Mouse (Mus musculus): ENCODE data around the gene Hoxb5.

Hoxb5 gene

DNA sequence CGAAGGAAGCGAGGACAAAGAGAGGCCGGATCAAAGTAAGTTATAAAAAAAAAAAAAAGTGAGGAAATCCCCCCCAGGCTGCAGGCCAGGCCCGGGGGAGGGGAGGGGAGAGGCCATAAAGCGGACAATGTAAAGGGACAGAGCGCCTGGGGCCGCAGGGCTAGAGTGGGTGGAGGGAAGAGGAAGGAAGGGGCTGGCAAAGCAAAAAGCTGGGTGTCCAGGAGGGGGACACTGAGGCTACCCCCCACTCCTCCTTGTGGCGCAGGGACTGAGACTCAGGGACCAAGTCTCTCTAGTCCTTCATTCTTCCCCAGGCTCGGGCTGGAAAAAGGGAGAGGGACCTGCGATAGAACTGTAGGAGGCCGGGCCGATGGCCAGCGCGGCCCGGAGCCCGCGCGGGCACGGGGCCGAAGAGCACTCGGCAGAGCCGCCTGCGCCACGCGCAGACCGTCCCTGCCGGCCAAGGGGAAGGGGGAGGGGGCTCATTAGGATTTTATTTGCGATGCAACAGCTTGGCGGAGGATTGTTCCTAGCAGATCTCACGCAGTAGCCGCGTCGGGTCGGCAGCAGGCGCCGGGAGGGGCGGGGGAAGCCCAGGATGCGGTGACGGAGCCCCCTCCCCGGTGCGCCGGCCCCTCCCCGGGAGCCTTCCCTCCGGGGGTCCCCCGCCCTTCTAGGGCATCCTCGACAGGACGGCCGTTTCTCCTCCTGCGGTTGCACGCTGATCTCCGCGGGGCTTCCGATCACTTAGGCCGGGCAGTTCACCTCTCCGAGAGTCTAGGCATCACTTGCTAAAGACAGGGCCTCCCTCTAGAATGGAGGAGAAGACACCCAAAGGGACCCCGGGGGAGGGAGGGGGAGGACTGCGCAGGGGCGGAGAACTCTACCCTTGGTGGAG, 30.9 kb upstream of the Hoxb5 start:
- DNase-seq (ENCODE audit: low read depth), result no peak

DNA sequence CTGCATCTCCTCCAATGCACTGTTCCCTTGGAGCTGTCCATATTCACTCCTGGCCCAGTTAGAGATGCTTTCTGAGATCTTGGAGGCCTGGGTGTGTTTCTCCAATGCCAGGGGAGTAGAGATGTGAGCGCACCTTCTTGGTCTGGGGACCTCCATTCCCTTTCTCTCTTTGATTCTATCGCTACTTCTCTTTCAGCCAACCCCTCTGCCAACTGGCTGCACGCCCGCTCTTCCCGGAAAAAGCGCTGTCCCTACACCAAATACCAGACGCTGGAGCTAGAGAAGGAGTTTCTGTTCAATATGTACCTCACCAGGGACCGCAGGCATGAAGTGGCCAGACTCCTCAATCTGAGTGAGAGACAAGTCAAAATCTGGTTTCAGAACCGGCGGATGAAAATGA, 28.7 kb upstream of the Hoxb5 start:
- DNase-seq (ENCODE audit: low read depth), result no peak

DNA sequence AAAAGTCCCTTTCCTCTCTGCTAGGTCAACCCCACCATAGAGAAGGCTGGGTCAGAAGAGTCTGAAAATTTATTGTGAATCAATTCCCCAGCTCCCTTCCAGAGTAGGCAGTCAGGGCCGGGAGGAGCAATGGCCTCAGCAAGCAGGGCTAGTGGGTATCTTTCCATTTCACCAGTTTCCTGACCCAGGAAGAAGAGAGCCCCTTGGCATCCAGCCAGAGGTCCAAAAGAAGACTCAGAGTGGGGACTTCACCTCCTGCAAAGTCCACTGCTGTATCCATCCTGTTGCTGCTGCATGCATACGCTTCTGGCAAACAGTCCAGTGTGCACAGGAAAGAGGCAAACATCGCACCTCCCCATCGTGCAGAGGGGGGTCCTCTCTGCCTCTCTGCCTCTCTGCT, 27.2 kb upstream of the Hoxb5 start:
- DNase-seq (ENCODE audit: low read depth), result no peak

DNA sequence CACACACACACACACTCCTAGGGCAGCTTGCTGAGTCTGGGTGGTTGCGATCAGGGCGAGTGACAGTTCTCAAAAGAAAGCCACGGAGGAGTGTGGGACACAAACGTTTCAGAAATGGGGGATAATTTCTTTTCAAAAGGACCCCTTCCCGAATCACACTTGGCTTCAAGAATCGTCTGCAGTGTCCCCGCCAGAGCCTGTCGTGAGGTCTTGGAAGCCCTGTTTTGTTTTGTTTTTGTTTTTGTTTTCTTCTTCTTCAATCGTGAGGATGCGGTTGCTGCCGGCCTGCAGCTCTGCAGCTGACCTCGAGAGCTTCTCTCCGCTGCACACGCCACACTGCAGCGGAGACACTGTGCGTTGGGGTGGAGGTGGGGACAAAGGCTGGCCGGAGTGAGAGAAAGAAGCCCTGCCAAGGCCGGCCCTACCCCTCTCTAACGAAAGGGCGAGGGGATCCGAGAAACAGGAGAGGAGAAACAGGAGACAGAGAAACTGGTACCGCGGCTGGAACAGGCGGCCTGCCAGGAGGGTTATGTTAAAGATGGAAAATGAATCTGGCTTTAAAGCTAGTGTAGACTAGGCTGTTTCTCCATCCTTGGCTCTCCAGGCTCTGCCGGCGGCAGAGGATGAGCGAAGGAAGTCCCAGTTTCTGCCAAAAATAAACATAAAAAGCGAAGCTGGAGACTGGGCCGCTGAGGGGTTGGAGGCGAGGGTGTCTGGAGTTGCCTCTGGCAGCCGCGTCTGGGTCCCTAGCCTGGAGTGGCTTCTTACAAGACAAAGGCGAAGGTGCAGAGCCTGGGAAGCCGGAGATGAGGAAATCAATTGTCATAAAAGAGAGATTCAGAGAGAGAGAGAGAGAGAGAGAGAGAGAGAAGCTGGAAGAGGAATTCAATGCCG, 25.7 kb upstream of the Hoxb5 start:
- DNase-seq (ENCODE audit: low read depth), result peak; percentile 33

DNA sequence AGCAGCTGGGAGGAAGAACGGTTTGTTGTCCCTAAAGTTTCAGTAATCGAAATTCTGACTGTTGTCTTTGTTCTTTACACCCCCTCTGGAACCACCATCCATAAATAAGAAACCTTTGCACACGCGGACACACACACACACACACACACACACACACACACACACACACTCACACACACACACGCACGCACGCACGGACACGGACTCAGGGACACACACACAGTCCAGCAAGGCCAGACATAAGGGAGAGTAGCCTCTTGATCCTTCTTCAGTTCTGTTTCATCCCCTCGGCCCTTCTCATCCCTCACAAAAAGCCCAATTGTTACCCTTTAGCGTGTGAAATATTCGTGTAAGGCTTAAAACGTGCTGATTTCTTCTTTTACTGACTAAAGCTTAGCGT, 24.8 kb upstream of the Hoxb5 start:
- no peak for DNase-seq (ENCODE audit: low read depth)

DNA sequence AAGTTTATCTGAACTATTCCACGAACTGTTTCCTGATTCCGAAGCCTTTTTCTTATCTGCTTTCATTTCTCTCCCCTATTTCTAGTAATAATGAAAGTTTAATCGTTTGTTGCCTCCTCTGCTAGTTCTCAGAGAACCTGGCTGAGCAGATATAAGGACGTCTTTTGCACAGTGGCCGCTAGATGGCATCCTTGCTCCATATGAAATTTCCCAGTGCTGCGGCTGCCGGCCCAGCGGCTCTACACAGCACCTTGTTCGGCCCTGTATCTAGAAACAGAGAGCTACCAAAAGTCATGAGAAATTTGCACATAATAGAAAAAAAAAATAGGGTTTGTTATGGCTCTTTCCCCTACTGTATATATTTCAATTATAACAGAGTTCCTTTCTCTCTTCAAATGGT, 24.4 kb upstream of the Hoxb5 start:
- DNase-seq (ENCODE audit: low read depth), result peak; percentile 92

DNA sequence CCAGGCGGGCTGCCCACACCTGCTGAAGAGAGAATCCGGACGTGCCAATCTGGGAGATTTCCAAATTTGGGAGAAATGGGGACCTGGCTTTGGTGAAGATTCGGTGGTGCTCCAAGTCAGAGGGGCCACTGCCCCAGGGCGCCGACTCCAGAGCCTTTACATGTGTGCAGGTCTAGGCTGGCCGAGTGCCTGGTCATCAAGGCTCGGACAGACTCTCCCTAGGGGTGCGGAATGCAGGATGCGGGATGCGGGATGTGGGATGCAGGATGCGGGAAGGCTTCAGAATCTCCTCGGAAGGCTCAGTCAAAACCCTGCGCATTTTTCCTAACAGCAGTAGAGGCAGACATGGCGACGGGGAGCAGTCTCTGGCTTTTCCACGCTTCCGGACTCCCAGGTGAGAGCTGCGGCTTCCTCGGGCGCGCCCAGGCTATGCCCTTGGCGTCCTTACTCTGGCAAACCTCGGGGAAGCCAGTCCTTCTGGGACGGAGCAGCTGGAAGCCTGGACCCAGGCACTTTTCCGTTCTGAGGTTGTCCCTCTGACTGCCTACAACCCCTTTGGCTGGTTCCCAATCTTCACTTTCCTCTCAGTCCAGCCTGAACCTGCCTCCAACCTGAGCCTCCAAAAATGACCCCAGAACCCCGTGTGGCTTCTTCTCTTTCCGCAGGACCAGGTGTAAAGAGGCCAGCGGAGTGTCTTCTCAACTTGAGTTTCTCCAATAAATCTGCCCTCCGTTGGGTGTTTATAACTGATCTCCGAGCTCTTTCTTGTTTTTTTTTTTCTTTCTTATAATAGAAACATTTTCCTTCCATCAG, 23.5 kb upstream of the Hoxb5 start:
- DNase-seq (ENCODE audit: low read depth), result peak; percentile 14

DNA sequence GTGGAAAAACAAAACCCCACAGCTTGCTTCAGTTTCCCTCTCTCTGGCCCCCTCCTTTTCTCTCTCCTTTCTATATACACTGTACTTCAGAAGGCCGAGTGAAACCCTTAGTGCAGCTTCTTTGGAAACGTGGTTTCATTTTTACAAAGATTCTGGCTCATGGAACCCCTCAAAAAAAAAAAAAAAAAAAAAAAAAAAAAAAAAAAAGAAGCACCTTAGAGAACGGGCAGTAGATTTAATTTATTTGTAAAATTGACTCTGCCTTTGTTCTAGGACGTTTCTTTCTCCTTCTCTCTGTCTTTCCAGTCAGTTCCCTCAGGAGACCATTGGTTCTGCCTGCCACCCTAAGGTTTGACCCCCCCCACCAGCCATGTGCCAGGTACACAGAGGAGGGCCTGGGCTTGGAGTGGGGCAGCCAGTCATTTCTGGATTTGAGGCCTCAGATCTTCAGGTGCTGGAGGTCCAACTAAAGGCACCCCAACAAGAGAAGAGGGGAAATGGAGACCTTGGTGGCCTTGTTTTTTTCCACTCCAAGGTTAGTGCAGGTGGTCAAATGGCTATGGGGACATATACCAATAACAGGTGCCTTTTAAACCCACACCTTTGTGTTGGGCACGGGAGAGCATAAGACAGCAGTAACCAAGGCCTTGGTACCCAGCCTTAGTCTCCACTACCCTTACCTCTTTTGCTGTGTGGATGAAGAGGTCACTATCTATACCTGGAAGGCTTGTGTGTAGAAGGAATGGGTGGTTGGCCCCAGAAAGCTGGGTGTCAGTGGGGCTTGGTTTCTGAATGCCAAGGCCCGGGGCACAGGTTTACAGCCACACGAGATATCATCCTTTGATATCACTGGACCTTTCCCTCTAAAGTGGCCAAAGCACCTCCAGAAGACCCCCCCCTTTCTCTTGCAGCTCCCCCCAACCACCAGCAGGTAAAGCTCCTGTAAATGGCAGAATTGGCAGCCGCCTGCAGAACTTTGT, 22.4 kb upstream of the Hoxb5 start:
- DNase-seq (ENCODE audit: low read depth), result peak; percentile 27

DNA sequence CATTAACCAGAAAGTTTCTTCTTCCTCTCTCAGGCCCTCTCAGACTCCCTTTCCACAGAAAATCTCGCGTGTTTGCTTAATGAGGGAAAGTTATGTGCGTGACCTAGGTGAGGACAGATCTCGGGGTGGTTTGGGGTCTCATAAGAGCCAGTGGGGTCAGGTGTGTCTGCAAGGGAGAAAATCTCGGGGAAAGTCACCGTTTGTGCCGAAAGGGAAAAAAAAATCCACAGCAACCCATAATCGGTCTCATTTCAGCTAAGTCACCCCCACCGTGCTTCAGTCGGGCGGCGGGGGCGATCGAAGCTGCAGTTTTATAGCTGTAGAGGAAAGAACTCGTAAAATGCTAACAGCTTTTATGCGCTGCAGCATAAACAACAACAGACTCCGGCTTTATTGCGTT, 21.7 kb upstream of the Hoxb5 start:
- peak; percentile 17 for DNase-seq (ENCODE audit: low read depth)

DNA sequence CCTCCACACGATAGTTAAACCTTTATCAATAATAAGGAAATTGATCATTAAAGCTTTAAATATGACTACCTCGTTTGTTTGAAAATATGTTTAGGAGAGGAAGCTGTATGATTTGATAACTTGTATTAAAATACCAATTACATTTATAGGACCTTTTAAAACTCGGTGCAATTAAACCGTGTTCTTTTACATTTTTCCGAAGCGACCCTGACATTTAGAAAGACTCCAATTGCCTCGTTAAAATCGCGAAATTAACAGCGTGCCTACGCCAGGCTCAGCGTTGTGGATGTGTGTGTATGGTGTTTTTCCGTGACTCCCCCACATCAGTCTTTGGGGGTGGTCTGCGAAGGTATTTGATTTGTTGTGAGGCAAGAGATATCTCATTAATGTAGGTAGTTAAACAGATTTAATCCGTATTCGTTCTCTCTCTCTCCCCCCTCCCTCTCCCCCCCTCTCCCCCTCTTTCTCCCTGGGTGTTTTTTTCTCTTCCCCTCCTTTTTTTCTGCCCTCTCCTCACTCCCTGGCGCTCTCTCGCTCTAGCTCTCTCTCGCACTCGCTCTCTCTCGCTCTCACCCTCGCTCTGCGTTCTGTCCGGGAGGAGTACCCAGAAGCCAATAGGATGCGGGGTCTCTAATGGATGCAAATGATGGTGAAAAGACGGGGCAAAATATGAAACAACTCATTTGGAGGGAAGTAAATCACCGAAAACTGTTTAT, 21.1 kb upstream of the Hoxb5 start, which contains the start of gene Hoxb8:
TSS of gene Hoxb8 (plus strand) at position 51 of the 716 bp plus-strand sequence.
- peak; percentile 26 for DNase-seq (ENCODE audit: low read depth)

DNA sequence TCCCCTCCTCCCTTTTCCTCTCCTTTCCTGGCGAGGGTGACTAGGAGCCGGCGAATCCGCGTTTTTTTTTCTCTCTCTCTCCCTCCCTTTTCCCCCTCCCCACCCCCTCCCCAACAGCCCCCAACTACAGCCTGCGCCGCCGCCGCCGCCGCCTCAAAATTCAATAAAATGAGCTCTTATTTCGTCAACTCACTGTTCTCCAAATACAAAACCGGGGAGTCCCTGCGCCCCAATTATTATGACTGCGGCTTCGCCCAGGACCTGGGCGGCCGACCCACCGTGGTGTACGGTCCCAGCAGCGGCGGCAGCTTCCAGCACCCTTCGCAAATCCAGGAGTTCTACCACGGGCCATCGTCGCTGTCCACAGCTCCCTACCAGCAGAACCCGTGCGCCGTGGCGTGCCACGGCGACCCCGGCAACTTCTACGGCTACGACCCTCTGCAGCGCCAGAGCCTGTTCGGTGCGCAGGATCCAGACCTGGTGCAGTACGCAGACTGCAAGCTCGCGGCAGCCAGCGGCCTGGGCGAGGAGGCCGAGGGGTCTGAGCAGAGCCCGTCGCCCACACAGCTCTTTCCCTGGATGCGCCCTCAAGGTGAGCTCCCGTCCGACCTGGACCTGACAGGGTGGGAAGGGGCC, 20.2 kb upstream of the Hoxb5 start:
- no peak for DNase-seq (ENCODE audit: low read depth)

DNA sequence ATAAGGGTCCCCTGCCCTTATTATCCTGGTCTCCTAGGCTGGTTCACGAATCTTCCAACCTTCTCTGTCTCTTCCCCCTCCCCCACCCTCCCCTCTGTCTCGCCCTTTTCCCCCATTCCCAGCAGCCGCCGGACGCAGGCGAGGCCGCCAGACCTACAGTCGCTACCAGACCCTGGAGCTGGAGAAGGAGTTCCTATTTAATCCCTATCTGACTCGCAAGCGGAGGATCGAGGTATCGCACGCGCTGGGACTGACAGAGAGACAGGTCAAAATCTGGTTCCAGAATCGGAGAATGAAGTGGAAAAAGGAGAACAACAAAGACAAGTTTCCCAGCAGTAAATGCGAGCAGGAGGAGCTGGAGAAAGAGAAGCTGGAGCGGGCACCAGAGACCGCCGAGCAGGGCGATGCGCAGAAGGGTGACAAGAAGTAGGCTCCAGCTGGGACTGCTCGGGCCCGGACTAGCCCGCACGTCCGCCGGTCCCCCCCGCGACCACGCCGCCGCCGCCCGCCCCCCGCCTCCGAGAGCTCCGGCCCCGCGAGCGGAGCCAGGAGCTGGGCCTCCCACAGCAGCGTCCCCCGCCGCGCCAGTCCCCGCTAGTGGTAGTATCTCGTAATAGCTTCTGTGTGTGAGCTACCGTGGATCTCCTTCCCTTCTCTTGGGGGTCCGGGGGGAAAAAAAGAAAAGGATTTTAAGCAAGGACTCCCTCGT, 18.9 kb upstream of the Hoxb5 start:
- DNase-seq (ENCODE audit: low read depth), result peak; percentile 61

DNA sequence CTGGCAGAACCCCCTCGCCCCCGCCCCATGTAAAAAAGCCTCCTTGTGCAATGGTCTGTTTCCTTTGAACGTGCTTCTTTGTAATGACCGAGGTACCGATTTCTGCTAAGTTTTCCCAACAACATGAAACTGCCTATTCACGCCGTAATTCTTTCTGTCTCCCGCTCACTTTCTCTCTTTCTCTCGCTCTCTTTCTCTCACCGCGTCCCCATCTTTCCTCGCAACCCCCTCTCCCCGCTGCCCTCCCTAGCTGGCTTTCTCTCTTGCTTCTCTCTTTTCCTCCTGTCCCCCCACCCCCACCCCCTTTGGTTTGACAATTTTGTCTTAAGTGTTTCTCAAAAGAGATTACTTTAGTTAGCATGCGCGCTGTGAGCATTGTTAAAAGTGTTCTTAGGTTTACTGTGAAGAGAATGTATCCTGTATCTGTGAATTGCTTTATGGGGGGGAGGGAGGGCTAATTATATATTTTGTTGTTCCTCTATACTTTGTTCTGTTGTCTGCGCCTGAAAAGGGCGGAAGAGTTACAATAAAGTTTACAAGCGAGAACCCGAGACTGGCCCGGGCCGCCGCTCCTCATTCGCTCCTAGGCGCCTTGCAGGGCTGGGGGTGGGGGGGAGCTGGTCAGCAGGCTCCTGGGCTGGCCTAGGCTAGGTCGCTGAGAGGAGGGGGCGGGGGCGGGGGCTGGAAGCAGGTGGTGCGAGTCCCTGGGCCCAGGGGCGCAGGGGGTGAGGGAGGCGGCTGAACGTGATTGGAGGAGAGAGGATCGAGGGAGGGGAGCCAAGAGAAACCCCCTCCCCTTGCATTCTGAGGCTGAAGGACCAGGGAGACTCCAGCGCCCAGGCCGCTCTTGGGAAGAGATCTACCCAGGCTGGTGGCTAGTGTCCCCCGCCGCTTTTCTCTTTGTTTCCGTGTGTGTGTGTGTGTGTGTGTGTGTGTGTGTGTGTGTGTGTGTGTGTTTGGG, 18.1 kb upstream of the Hoxb5 start:
- DNase-seq (ENCODE audit: low read depth), result no peak

DNA sequence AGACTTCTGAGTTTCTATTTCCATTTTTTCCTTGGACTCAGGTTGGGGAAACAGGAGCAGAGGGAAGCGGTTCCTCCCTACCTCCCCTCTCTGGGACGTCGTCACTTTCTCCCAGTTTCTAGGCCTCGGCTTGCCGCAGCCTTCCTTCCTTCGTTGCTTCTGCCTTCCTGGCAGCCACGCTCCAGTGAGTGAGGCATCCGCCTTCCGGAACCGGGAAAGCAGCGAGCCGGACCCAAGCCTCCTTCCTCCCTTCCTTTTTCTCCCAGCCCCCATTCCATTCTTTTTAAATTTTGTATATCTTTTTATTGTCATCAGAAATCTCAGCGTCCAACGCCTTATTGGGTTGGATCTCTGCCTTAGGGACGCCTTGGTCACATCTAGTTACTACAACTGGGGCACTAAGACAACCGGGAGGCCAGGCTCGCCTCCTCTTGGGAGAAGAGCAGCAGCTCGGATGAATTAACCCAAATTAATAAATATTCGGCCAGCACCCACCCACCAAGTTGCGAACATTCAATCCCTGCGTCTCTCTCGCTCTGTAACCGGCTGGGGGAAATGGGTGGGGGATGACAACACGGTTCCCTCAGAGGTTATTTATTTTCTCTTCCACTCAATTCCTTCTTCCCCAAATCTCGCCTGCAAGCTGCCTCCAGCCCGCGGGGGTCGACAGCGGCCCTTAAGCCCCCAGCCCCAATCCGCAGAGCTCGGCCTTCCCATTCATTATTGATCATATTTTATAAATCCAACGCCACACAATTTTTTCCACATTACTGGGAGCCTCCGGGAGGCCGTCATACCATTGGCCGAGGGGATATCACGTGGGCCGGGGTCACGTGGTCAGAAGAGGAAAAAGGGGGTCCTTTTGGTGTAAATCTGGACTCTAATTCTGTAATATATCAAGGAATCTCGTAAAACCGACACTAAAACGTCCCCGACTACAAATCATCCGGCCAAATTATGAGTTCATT, 17.1 kb upstream of the Hoxb5 start, which contains the start of gene Hoxb7:
TSS of gene Hoxb7 (plus strand) at position 853 of the 968 bp plus-strand sequence.
- no peak for DNase-seq (ENCODE audit: low read depth)

DNA sequence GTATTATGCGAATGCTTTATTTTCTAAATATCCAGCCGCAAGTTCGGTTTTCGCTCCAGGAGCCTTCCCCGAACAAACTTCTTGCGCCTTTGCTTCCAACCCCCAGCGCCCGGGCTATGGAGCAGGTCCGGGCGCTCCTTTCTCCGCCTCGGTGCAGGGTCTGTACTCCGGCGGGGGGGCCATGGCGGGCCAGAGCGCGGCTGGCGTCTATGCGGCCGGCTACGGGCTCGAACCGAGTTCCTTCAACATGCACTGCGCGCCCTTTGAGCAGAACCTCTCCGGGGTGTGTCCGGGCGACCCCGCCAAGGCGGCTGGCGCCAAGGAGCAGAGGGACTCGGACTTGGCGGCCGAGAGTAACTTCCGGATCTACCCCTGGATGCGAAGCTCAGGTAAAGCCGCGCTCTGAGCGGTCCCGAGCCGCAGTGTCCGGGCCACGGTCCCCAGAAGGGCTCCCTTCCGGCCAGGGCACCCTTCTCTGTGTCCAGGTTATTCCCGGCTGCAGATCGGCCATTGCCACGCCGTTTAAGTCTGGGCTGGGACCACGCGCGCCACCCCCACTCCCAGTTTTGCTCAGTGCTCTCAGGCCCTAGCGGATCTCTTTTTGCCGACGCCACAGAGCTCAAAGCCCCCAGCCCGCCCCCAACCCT, 16.3 kb upstream of the Hoxb5 start:
- no peak for DNase-seq (ENCODE audit: low read depth)

DNA sequence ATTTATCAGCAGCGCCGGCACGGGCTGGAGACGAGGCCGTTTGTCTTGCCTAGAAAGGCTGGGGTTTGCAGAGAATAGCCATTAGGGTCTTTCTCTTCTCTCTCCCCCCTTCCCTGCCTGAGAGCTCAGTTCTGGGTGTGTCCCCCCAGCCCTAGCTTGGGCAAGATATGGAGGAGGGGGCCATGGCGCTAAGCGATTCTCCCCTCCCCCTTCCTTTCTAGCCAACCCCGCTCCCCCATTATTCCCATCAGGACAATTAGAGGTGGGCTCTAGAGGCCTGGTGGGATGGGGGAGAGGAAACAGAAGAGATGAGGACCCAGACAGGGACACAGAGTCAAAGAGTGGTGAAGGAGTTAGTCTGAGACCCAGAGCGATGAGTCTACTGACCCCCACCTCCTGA, 15.7 kb upstream of the Hoxb5 start:
- no peak for DNase-seq (ENCODE audit: low read depth)
